Mouse (Mus musculus): ENCODE measurements around the gene Prmt3. TPM values are rescaled to one million over a fixed set of nuclear protein-coding genes. Genes with fewer than 3 reads are reported as not detected.

The Prmt3 gene
- 38.5 and 39.6 TPM in 2 replicates for polyA plus RNA-seq (2015; fragmentation: Nextera tagmentation; extraction: Ambion mirVana)

GRCm38 (mm10) chr7:49778114-49778901 is at the start of gene Prmt3:
Prmt3 (plus strand) TSS chr7:49778346.

GRCm38 (mm10) chr7:49758934-49759571 is 19.1 kb upstream of the Prmt3 start, which contains the start of gene Htatip2:
Htatip2 (plus strand) TSS chr7:49759115.

Other genes starting within 250 kb of the Prmt3 start
- 0.06 TPM in 1 of 2 replicates, not detected in the other for gene Dbx1, start 141.5 kb upstream of the Prmt3 start, polyA plus RNA-seq (2015; fragmentation: Nextera tagmentation; extraction: Ambion mirVana)
- gene Htatip2, start 19.2 kb upstream of the Prmt3 start, polyA plus RNA-seq (2015; fragmentation: Nextera tagmentation; extraction: Ambion mirVana) = 8.4 and 9.2 TPM in 2 replicates
- gene Slc6a5, start 131.8 kb downstream of the Prmt3 start, polyA plus RNA-seq (2015; fragmentation: Nextera tagmentation; extraction: Ambion mirVana) = 18.8 and 21.8 TPM in 2 replicates
- gene Nell1, start 196.5 kb downstream of the Prmt3 start, polyA plus RNA-seq (2015; fragmentation: Nextera tagmentation; extraction: Ambion mirVana) = 50.6 and 51.0 TPM in 2 replicates